Mouse (Mus musculus): ENCODE results near the gene Tspan5.

Tspan5 gene

GRCm38 (mm10) chr3:138807795-138808194 lies 65.8 kb downstream of the Tspan5 start:
- DNase-seq (ENCODE audit: low spot score): no peak

GRCm38 (mm10) chr3:138809509-138809908 lies 67.5 kb downstream of the Tspan5 start:
- DNase-seq (ENCODE audit: low spot score): no peak

GRCm38 (mm10) chr3:138812565-138812964 lies 70.6 kb downstream of the Tspan5 start:
- DNase-seq (ENCODE audit: low spot score): no peak

GRCm38 (mm10) chr3:138813139-138813810 lies 71.3 kb downstream of the Tspan5 start:
- DNase-seq (ENCODE audit: low spot score): no peak

- DNase-seq (ENCODE audit: low spot score): no peak
These were observed 72.5 kb downstream of the Tspan5 start for GRCm38 (mm10) chr3:138814457-138814856.

- no peak for DNase-seq (ENCODE audit: low spot score)
These were observed 73.3 kb downstream of the Tspan5 start for GRCm38 (mm10) chr3:138815127-138815837.

- no peak for DNase-seq (ENCODE audit: low spot score)
These were observed 75.1 kb downstream of the Tspan5 start for GRCm38 (mm10) chr3:138816888-138817656.

- DNase-seq (ENCODE audit: low spot score): no peak
These were observed 77.9 kb downstream of the Tspan5 start for GRCm38 (mm10) chr3:138819862-138820261.

GRCm38 (mm10) chr3:138820296-138820695 lies 78.3 kb downstream of the Tspan5 start:
- DNase-seq (ENCODE audit: low spot score): no peak

GRCm38 (mm10) chr3:138821886-138822445 lies 80.0 kb downstream of the Tspan5 start:
- DNase-seq (ENCODE audit: low spot score): no peak

- DNase-seq (ENCODE audit: low spot score): no peak
These were observed 81.9 kb downstream of the Tspan5 start for GRCm38 (mm10) chr3:138823857-138824256.

GRCm38 (mm10) chr3:138825296-138825695 lies 83.3 kb downstream of the Tspan5 start:
- no peak for DNase-seq (ENCODE audit: low spot score)

GRCm38 (mm10) chr3:138826243-138826800 lies 84.3 kb downstream of the Tspan5 start:
- DNase-seq (ENCODE audit: low spot score): no peak

GRCm38 (mm10) chr3:138832827-138833517 lies 91.0 kb downstream of the Tspan5 start:
- DNase-seq (ENCODE audit: low spot score): no peak

- DNase-seq (ENCODE audit: low spot score): no peak
These were observed 92.2 kb downstream of the Tspan5 start for GRCm38 (mm10) chr3:138834174-138834573.

- DNase-seq (ENCODE audit: low spot score): no peak
These were observed 94.9 kb downstream of the Tspan5 start for GRCm38 (mm10) chr3:138836937-138837336.

GRCm38 (mm10) chr3:138837651-138838050 lies 95.7 kb downstream of the Tspan5 start:
- DNase-seq (ENCODE audit: low spot score): no peak

GRCm38 (mm10) chr3:138839656-138840055 lies 97.7 kb downstream of the Tspan5 start:
- DNase-seq (ENCODE audit: low spot score): no peak

- no peak for DNase-seq (ENCODE audit: low spot score)
These were observed 99.3 kb downstream of the Tspan5 start for GRCm38 (mm10) chr3:138841288-138841687.

- no peak for DNase-seq (ENCODE audit: low spot score)
These were observed 101.2 kb downstream of the Tspan5 start for GRCm38 (mm10) chr3:138843180-138843579.

- DNase-seq (ENCODE audit: low spot score): no peak
These were observed 101.6 kb downstream of the Tspan5 start for GRCm38 (mm10) chr3:138843641-138844040.

- DNase-seq (ENCODE audit: low spot score): no peak
These were observed 103.8 kb downstream of the Tspan5 start for GRCm38 (mm10) chr3:138845820-138846219.

Measured in T-cell, adult 2 months (primary cell).